Mouse (Mus musculus) ES-Bruce4 (cell line): ENCODE results near the gene Mia3.

Source experiments
- CTCF ChIP-seq: IDR thresholded peaks from one replicate; pipeline ENCODE4 v1.8.1; 2011; ENCODE audit warnings: low read depth, low read length
- EP300 ChIP-seq: IDR thresholded peaks from 2 replicates; pipeline ENCODE4 v1.6.1; 2011; ENCODE audit warnings: low read depth, low read length; ENCODE audit not compliant: insufficient read depth
- POLR2A ChIP-seq: IDR thresholded peaks from one replicate; pipeline ENCODE4 v1.8.1; 2011; ENCODE audit warnings: low read length; ENCODE audit not compliant: insufficient read depth

GRCm38 (mm10) chr1:183388426-183389406 is 19.4 kb upstream of the Mia3 start, which contains the start of gene Taf1a:
- TF ChIP-seq POLR2A = no peak
- TF ChIP-seq EP300 = no peak
- no peak for TF ChIP-seq CTCF
